Mouse (Mus musculus) liver, embryonic 13.5 days (tissue): ENCODE data around the gene Olfm1. TPM values are rescaled to one million over a fixed set of nuclear protein-coding genes. Genes with fewer than 3 reads are reported as not detected.
A peak's percentile ranks its signal among the peaks of the same experiment; 100 is the strongest.

ENCODE experiments used
- ATAC-seq: fragments of 200-750 bp; cut with Nextera tagmentation; 2 replicates; pipeline ENCODE4 v1.8.0; 2017; ENCODE audit warnings: low read depth, mild to moderate bottlenecking, moderate number of reproducible peaks, moderate library complexity
- DNase-seq: peaks from one replicate; pipeline ENCODE4 v3.0.0; 2022
- H3K27ac ChIP-seq: fragments of 300-500 bp; sonication (generic); 2 replicates; pipeline ENCODE4 v1.5.1; 2015; ENCODE audit warnings: moderate library complexity, mild to moderate bottlenecking, inconsistent platforms
- H3K27me3 ChIP-seq: fragments of 300-500 bp; sonication (generic); 2 replicates; pipeline ENCODE4 v1.6.1; 2015; ENCODE audit warnings: mild to moderate bottlenecking, inconsistent platforms
- H3K36me3 ChIP-seq: fragments of 300-500 bp; sonication (generic); 2 replicates; pipeline ENCODE4 v1.6.1; 2015; ENCODE audit warnings: mild to moderate bottlenecking, inconsistent platforms
- H3K4me1 ChIP-seq: fragments of 300-500 bp; sonication (generic); replicated peaks from 2 replicates; pipeline ENCODE4 v1.6.1; 2015; ENCODE audit warnings: inconsistent platforms
- H3K4me2 ChIP-seq: fragments of 300-500 bp; sonication (generic); 2 replicates; pipeline ENCODE4 v1.6.1; 2015; ENCODE audit warnings: inconsistent platforms, mild to moderate bottlenecking, moderate library complexity
- H3K4me3 ChIP-seq: fragments of 300-500 bp; sonication (generic); replicated peaks from 2 replicates; pipeline ENCODE4 v1.5.1; 2015; ENCODE audit warnings: mild to moderate bottlenecking, inconsistent platforms
- H3K9ac ChIP-seq: fragments of 300-500 bp; sonication (generic); 2 replicates; pipeline ENCODE4 v1.6.1; 2015; ENCODE audit warnings: mild to moderate bottlenecking, inconsistent platforms
- H3K9me3 ChIP-seq: fragments of 300-500 bp; sonication (generic); replicated peaks from 2 replicates; pipeline ENCODE4 v1.6.1; 2016; ENCODE audit warnings: inconsistent platforms
- WGBS: fragments of 180-500 bp; shearing (Covaris S2); methylation state at CpG from one replicate; pipeline ENCODE4 v1.1.7; 2015; ENCODE audit not compliant: insufficient replicate concordance; 5-methylcytosine and 5-hydroxymethylcytosine counted together
- polyA plus RNA-seq: library from polyadenylated mRNA; unstranded; fragments of >200 nt; fragmentation: Nextera tagmentation; extraction: Ambion mirVana; gene quantifications from 2 replicates; pipeline ENCODE4 v1.2.1, GENCODE M21; 2015

Gene Olfm1
- polyA plus RNA-seq, 1 experiment from 2014 or later, result 1.6 TPM

- no peaks in the 10 kb centered on the region for H3K9me3 ChIP-seq
- H3K4me3 ChIP-seq, result no peak overlapping the region
- no peak overlapping the region for H3K9ac ChIP-seq
- H3K36me3 ChIP-seq, result no peaks in the 10 kb centered on the region
- no peak overlapping the region for H3K4me2 ChIP-seq
- DNase-seq, result no peak
- 23% methylated on average over 11 of the region's 11 CpGs for WGBS
- H3K27me3 ChIP-seq, result peaks cover 46% of the 10 kb centered on the region
- no peak for ATAC-seq
- no peaks in the 10 kb centered on the region for H3K4me1 ChIP-seq
- no peak overlapping the region for H3K27ac ChIP-seq
Measured at GRCm38 (mm10) chr2:28173225-28174141, 19.3 kb upstream of the Olfm1 start.

- no peak for ATAC-seq
- no peak for DNase-seq
- Histone ChIP-seq H3K4me2 (no peak overlapping the region), H3K27me3 (peaks cover 40% of the 10 kb centered on the region), H3K4me1 (no peaks in the 10 kb centered on the region), H3K36me3 (no peaks in the 10 kb centered on the region), H3K9ac (no peak overlapping the region), H3K9me3 (no peaks in the 10 kb centered on the region), H3K4me3 (no peak overlapping the region), H3K27ac (no peak overlapping the region)
- 50% methylated on average over 3 of the region's 3 CpGs for WGBS
Measured at GRCm38 (mm10) chr2:28174441-28174840, 18.4 kb upstream of the Olfm1 start.

- DNase-seq, result no peak
Measured at GRCm38 (mm10) chr2:28178600-28178999, 14.2 kb upstream of the Olfm1 start.

GRCm38 (mm10) chr2:28180053-28180452 lies 12.7 kb upstream of the Olfm1 start:
- Histone ChIP-seq H3K36me3 (no peaks in the 10 kb centered on the region), H3K4me2 (no peak overlapping the region), H3K9ac (no peak overlapping the region), H3K27ac (no peak overlapping the region), H3K27me3 (peaks cover 38% of the 10 kb centered on the region), H3K4me1 (no peaks in the 10 kb centered on the region), H3K9me3 (no peaks in the 10 kb centered on the region), H3K4me3 (no peak overlapping the region)
- no peak for ATAC-seq
- 10% methylated on average over 3 of the region's 3 CpGs for WGBS
- no peak for DNase-seq

More at GRCm38 (mm10) chr2:28178600-28178999, 14.2 kb upstream of the Olfm1 start:
- WGBS, result 55% methylated on average over 6 of the region's 6 CpGs
- no peak overlapping the region for H3K9ac ChIP-seq
- no peak overlapping the region for H3K4me3 ChIP-seq
- H3K27me3 ChIP-seq, result peaks cover 37% of the 10 kb centered on the region
- no peak overlapping the region for H3K27ac ChIP-seq
- no peaks in the 10 kb centered on the region for H3K4me1 ChIP-seq
- no peaks in the 10 kb centered on the region for H3K9me3 ChIP-seq
- ATAC-seq, result no peak
- H3K4me2 ChIP-seq, result no peak overlapping the region
- no peaks in the 10 kb centered on the region for H3K36me3 ChIP-seq

GRCm38 (mm10) chr2:28188398-28188944 lies 4.3 kb upstream of the Olfm1 start:
- Histone ChIP-seq H3K4me2 (no peak overlapping the region), H3K27me3 (peaks cover 55% of the 10 kb centered on the region), H3K9me3 (no peaks in the 10 kb centered on the region), H3K4me3 (no peak overlapping the region), H3K36me3 (no peaks in the 10 kb centered on the region), H3K9ac (no peak overlapping the region), H3K4me1 (peaks cover 18% of the 10 kb centered on the region), H3K27ac (no peak overlapping the region)
- no peak for DNase-seq
- 51% methylated on average over 8 of the region's 8 CpGs for WGBS
- ATAC-seq, result no peak

- Histone ChIP-seq H3K27me3 (peaks cover 85% of the 10 kb centered on the region), H3K4me2 (peak overlapping the region; percentile 60; the same call in 1 of the 2 replicates), H3K4me3 (no peak overlapping the region), H3K4me1 (peaks cover 16% of the 10 kb centered on the region), H3K36me3 (no peaks in the 10 kb centered on the region), H3K27ac (no peak overlapping the region), H3K9ac (no peak overlapping the region), H3K9me3 (no peaks in the 10 kb centered on the region)
- ATAC-seq, result no peak
- DNase-seq, result no peak
- WGBS, result 28% methylated on average over 12 of the region's 12 CpGs
Measured at GRCm38 (mm10) chr2:28193690-28194087, 897 bp downstream of the Olfm1 start.

- ATAC-seq, result no peak
- Histone ChIP-seq H3K36me3 (no peaks in the 10 kb centered on the region), H3K4me3 (no peak overlapping the region), H3K27me3 (peaks cover 84% of the 10 kb centered on the region), H3K4me2 (no peak overlapping the region), H3K9ac (no peak overlapping the region), H3K9me3 (no peaks in the 10 kb centered on the region), H3K27ac (no peak overlapping the region), H3K4me1 (peaks cover 16% of the 10 kb centered on the region)
- no peak for DNase-seq
- 25% methylated on average over 6 of the region's 6 CpGs for WGBS
Measured at GRCm38 (mm10) chr2:28194962-28195617, 2.3 kb downstream of the Olfm1 start.

GRCm38 (mm10) chr2:28195726-28196125 lies 2.9 kb downstream of the Olfm1 start:
- Histone ChIP-seq H3K27me3 (peaks cover 86% of the 10 kb centered on the region), H3K36me3 (no peaks in the 10 kb centered on the region), H3K4me1 (peaks cover 16% of the 10 kb centered on the region), H3K27ac (no peak overlapping the region), H3K4me2 (no peak overlapping the region), H3K4me3 (no peak overlapping the region), H3K9ac (no peak overlapping the region), H3K9me3 (no peaks in the 10 kb centered on the region)
- no peak for DNase-seq
- no peak for ATAC-seq
- WGBS, result 58% methylated on average over 8 of the region's 8 CpGs

- Histone ChIP-seq H3K9me3 (no peaks in the 10 kb centered on the region), H3K9ac (no peak overlapping the region), H3K27me3 (peaks cover 81% of the 10 kb centered on the region), H3K4me2 (no peak overlapping the region), H3K27ac (no peak overlapping the region), H3K4me3 (no peak overlapping the region), H3K4me1 (peaks cover 19% of the 10 kb centered on the region), H3K36me3 (no peaks in the 10 kb centered on the region)
- DNase-seq, result no peak
- no peak for ATAC-seq
- 48% methylated on average over 3 of the region's 3 CpGs for WGBS
Measured at GRCm38 (mm10) chr2:28201441-28201841, 8.6 kb downstream of the Olfm1 start.

GRCm38 (mm10) chr2:28204167-28204566 lies 11.4 kb downstream of the Olfm1 start:
- Histone ChIP-seq H3K9ac (no peak overlapping the region), H3K4me3 (no peak overlapping the region), H3K4me2 (no peak overlapping the region), H3K36me3 (no peaks in the 10 kb centered on the region), H3K27me3 (peaks cover 87% of the 10 kb centered on the region), H3K4me1 (peaks cover 19% of the 10 kb centered on the region), H3K9me3 (no peaks in the 10 kb centered on the region), H3K27ac (no peak overlapping the region)
- 8% methylated on average over 9 of the region's 9 CpGs for WGBS
- DNase-seq (peak; percentile 61), ATAC-seq (no peak)

- DNase-seq (no peak), ATAC-seq (no peak)
- Histone ChIP-seq H3K9me3 (no peaks in the 10 kb centered on the region), H3K27me3 (peaks cover 84% of the 10 kb centered on the region), H3K4me1 (peaks cover 19% of the 10 kb centered on the region), H3K36me3 (no peaks in the 10 kb centered on the region), H3K4me3 (peak overlapping the region; percentile 56), H3K27ac (no peak overlapping the region), H3K4me2 (peak overlapping the region; percentile 75), H3K9ac (no peak overlapping the region)
- 7% methylated on average over 19 of the region's 19 CpGs for WGBS
Measured at GRCm38 (mm10) chr2:28204677-28205466, 12.1 kb downstream of the Olfm1 start.
